Mouse (Mus musculus): Measurements from ENCODE around the gene Foxo1.

The Foxo1 gene

DNA sequence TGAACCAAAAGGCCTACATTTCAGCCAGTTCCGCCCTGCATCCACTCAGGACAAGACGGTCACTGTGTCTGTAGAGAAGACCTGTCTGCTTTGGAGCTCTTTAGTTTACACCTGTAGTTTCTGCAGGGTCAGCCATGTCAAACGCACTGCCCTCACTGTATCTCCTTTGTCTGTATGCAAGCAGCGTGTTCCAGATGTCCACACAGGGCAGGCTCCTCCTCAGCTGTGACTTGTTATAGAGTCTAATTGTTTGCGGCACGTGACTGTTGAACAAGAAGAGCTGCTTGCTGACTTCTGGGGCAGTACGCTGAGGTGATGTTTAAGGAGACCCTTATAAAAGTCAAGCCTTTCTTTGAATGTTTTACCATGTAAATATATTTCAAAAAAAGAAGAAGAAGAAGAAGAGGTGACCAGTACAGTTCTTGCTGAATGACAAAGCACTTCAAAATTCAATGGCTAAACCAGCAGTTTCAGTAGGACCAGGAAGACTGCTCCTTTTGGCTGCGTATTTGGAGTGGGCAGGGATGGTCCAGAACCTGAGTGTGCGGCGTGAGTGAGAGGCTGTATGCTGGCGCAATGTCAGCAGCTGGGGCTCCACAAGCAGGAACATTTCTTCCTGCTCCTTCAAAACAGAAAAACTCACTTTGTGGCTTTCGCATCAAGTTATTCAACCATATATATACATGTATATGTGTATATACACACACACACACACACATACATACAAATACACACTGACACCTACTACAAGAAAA is 52.6 kb downstream of the Foxo1 start:
- no peak for DNase-seq

GRCm38 (mm10) chr3:52322401-52323385 is 54.6 kb downstream of the Foxo1 start:
- no peak for DNase-seq

DNA sequence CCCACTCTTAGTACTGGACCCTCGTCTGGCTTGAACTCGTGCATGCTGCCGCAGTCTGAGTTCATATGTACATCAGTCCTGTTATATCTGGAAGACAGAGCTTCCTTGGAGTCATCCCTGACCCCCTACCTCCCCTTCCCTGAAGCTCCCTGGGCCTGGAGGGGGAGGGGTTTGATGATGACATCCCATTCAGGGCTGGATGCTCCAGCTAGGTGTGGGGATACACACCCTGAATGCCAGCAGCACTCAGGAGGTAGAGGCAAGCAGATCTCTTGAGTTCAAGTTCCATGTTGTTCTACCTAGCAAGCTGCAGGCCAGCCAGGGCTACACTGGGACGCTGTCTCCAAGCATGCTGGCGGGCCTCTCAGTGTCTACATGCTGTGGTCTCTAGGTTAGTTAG is 56.9 kb downstream of the Foxo1 start:
- no peak for DNase-seq

- DNase-seq: no peak
Observed at GRCm38 (mm10) chr3:52326687-52327086, 58.6 kb downstream of the Foxo1 start.

GRCm38 (mm10) chr3:52327146-52327545 is 59.0 kb downstream of the Foxo1 start:
- DNase-seq: no peak

GRCm38 (mm10) chr3:52331709-52332108 is 63.6 kb downstream of the Foxo1 start:
- no peak for DNase-seq

GRCm38 (mm10) chr3:52338761-52339160 is 70.6 kb downstream of the Foxo1 start:
- DNase-seq: no peak

DNA sequence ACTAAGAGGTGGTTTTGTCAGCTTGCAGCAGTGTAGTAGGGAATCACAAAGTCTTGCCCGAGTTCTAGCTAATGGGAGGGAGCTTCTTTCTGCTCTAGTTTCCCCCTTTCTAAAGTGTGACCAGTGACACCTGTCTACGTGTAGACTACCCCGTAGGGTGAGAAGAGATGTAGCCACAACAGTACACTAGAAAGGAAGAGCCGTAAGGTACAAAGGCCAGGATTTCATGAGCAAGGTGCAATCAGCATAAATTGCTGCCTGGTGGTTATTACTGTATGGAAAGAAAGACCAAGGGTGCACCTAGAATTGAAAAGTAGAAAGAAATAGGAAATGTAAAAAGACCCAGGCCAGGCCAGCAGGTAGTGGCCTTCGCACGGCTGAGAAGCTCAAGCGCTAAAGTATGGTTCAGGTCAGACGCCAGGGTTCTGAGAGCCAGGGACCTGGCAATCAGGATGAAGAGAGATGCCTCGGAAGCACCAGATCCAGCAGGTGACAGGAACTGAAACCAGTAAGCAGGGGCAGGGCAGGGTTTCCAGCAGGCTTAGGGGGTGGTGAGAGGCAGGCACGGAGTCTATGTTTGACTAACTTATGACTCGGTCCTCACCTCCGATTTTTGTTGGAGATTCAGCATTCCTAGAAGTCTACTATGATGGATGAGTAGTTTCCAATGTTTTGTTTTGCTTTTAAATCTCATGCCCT is 72.3 kb downstream of the Foxo1 start:
- no peak for DNase-seq

DNA sequence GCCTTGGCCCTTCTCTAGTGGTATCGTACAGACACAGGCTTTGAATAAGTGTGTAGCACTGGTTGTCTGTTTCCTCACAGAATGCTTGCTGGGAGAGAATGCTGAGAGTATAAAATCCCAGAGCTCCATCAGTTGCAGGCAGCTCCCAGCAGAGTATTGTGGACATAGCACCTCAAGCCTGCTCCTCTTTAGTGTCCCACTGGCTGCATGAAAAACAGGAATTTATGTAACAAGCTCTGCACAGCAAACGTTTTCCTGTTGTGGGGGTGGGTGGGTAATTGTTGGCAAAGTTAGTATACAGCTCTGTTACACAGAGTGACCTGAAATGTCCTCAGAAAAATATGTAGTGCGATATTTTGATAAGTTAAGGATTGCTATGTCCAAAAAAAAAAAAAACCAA is 74.1 kb downstream of the Foxo1 start:
- no peak for DNase-seq

- peak; percentile 37 for DNase-seq
Observed at GRCm38 (mm10) chr3:52342801-52343200, 74.7 kb downstream of the Foxo1 start.

- DNase-seq: peak; percentile 63
Observed at GRCm38 (mm10) chr3:52343270-52344070, 75.3 kb downstream of the Foxo1 start.

DNA sequence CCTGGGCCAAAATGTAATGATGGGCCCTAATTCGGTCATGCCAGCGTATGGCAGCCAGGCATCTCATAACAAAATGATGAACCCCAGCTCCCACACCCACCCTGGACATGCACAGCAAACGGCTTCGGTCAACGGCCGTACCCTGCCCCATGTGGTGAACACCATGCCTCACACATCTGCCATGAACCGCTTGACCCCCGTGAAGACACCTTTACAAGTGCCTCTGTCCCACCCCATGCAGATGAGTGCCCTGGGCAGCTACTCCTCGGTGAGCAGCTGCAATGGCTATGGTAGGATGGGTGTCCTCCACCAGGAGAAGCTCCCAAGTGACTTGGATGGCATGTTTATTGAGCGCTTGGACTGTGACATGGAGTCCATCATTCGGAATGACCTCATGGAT is 77.7 kb downstream of the Foxo1 start:
- DNase-seq: no peak

GRCm38 (mm10) chr3:52346986-52347710 is 79.0 kb downstream of the Foxo1 start:
- DNase-seq: peak; percentile 55

DNA sequence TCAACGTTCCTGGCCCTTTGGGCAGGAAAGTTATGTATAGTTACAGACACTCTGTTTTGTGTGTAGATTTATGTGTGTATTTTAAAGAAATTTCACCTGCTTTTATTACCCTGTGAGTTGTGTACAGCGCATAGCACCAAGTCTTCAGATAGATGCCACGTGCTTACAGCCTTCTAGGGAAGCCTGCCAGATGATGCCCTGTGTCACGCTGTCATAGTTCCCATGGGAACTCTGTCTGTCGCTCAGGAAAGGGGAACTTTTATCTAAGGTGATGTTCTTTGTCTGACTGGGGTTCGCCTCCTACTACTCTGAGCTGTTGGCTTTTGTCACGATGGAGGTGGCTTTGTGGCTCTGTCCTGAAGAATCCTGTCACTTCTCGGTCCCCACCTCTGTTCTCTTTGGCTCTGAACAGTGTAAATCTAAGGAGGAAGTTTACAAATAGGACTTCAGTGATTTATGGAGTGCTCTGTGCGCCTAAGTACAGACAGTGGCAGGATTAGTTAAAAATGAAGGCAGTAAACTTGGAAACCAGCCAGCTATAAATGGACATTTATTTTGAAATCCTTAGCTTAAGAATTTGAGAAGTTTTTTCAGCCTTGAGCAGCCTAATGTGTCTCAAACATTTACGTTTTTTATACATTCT is 80.0 kb downstream of the Foxo1 start:
- DNase-seq: no peak

DNA sequence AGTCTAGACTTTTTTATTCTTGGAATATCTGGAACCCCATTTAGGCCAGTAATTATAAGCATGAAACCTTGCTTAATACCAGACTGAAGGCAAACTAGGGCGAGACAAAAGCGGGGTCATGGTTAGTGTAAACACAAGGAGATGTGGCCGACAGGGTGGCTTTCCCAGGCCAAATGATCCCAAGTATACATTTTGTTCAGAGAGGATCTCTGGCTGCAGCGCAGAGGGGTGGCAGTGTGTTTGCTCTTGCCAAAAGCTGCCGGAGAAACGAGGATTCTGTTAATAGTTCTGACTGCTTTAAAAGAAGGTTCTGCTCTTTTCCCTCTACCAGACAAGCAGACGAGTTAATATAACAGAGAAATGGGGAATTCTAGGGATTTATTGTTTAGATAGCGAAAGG is 82.5 kb downstream of the Foxo1 start:
- no peak for DNase-seq

GRCm38 (mm10) chr3:52351901-52352300 is 83.8 kb downstream of the Foxo1 start:
- no peak for DNase-seq

GRCm38 (mm10) chr3:52354203-52354602 is 86.1 kb downstream of the Foxo1 start:
- DNase-seq: no peak

DNA sequence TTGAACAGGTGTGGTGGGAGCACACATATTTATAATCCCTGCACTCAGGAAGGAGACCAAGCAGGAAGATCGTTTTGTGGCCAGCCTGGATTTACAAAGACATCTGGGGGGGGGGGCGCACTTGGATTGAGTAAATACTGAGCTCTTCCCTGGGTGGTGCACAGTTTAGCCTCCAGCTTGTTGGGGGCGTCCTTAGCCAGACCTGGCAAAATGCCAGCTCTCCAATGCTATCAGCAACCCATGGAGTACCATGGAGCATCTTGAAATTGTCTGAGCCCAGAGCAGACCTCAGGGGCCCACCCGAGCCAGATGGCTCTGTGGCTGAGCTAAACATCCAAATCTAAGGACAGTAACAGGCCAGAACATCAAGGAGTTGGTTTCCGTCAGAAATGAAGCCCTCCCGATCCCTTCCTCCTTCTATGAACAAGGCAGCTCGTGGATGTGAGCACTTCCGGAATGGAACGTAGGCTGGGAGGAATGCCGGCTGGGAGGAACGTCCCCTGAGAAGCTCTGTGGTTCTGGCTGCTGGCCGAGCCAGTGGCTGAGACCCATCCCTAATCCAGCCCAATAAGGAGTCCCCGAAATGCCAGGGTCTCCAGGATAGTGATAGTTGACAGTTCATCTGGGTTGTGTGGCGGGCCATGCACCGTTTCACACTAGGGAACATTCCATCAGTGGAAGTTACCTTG is 89.3 kb downstream of the Foxo1 start:
- DNase-seq: no peak

DNA sequence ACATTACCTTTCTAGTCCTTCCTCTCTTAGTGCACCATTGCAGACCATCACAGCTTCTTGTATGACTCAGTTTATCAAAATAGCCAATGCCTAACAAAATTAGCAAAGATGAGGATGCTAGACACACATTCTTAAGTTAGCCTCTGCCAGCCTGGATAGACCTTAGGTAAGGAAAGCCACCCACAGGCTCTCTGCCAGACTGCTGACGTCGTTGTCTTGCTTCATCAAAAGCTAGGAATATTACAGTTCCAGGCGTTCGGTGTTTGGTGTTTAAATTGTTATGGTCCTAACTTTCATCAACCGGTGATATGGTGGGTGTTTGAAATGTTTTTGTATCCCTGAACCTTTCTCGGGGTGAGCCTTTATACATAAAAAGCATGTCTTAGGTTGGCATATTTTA is 96.4 kb downstream of the Foxo1 start:
- no peak for DNase-seq

DNA sequence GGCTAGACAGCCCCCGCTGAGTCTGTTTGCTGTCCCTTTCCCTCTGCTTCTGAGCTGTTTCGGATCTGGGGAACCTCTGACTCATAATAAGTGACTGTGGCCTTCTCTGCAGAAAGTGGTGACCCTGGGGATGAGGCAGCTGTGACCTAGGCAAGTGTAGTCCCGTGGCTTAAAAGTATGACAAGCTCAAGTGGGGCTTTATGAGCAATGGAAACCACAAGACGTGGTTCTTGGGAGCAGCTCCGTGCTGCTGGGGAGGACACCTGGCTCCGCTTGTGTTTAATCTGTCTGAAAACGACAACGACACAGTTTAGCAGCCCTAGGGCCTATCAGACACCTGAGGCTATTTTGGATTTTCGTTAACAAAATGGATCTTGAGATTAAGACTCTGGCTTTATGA is 101.1 kb downstream of the Foxo1 start:
- no peak for DNase-seq
